Mouse (Mus musculus): ENCODE measurements around the gene Fam213a.
"Not testable (repeated sequence)": the region's sequence is repeated elsewhere in the genome, so short reads cannot be mapped to it uniquely, and the experiment has no call there.

The Fam213a gene

GRCm38 (mm10) chr14:41013630-41014613 lies at the start of gene Fam213a:
Gene Fam213a (minus strand): TSS chr14:41013788.
- DNase-seq (ENCODE audit: low spot score in 2 of 2), result peak; percentile 85 to 88

GRCm38 (mm10) chr14:41053190-41053589 lies 39.6 kb upstream of the Fam213a start:
- not testable (repeated sequence) for DNase-seq (ENCODE audit: low spot score in 2 of 2)

- DNase-seq (ENCODE audit: low spot score in 2 of 2), result no peak
Measured at GRCm38 (mm10) chr14:41052481-41052880, 38.9 kb upstream of the Fam213a start.

GRCm38 (mm10) chr14:41050471-41050870 lies 36.9 kb upstream of the Fam213a start:
- DNase-seq (ENCODE audit: low spot score in 2 of 2), result no peak

- no peak for DNase-seq (ENCODE audit: low spot score in 2 of 2)
Measured at GRCm38 (mm10) chr14:41047402-41047801, 33.8 kb upstream of the Fam213a start.

- DNase-seq (ENCODE audit: low spot score in 2 of 2), result peak; percentile 17 to 29
Measured at GRCm38 (mm10) chr14:41035146-41035798, 21.7 kb upstream of the Fam213a start.

GRCm38 (mm10) chr14:41033135-41034110 lies 19.8 kb upstream of the Fam213a start:
- peak; percentile 40 to 64 for DNase-seq (ENCODE audit: low spot score in 2 of 2)

GRCm38 (mm10) chr14:41030989-41031513 lies 17.5 kb upstream of the Fam213a start:
- DNase-seq (ENCODE audit: low spot score in 2 of 2), result no peak

GRCm38 (mm10) chr14:41029303-41029702 lies 15.7 kb upstream of the Fam213a start:
- DNase-seq (ENCODE audit: low spot score in 2 of 2), result no peak

GRCm38 (mm10) chr14:41025594-41026284 lies 12.2 kb upstream of the Fam213a start:
- DNase-seq (ENCODE audit: low spot score in 2 of 2), result no peak

GRCm38 (mm10) chr14:41025087-41025486 lies 11.5 kb upstream of the Fam213a start:
- no peak for DNase-seq (ENCODE audit: low spot score in 2 of 2)

GRCm38 (mm10) chr14:41021246-41021645 lies 7.7 kb upstream of the Fam213a start:
- no peak for DNase-seq (ENCODE audit: low spot score in 2 of 2)

GRCm38 (mm10) chr14:41017460-41017859 lies 3.9 kb upstream of the Fam213a start:
- no peak for DNase-seq (ENCODE audit: low spot score in 2 of 2)

GRCm38 (mm10) chr14:41014701-41015240 lies 1.2 kb upstream of the Fam213a start:
- no peak for DNase-seq (ENCODE audit: low spot score in 2 of 2)

- no peak for DNase-seq (ENCODE audit: low spot score in 2 of 2)
Measured at GRCm38 (mm10) chr14:41013143-41013542, 445 bp downstream of the Fam213a start.

- DNase-seq (ENCODE audit: low spot score in 2 of 2), result no peak
Measured at GRCm38 (mm10) chr14:41011916-41012315, 1.7 kb downstream of the Fam213a start.

GRCm38 (mm10) chr14:41008138-41008537 lies 5.5 kb downstream of the Fam213a start:
- DNase-seq (ENCODE audit: low spot score in 2 of 2), result no peak

GRCm38 (mm10) chr14:41007641-41008040 lies 5.9 kb downstream of the Fam213a start:
- no peak for DNase-seq (ENCODE audit: low spot score in 2 of 2)

GRCm38 (mm10) chr14:41006899-41007298 lies 6.7 kb downstream of the Fam213a start:
- no peak for DNase-seq (ENCODE audit: low spot score in 2 of 2)

GRCm38 (mm10) chr14:41006263-41006662 lies 7.3 kb downstream of the Fam213a start:
- DNase-seq (ENCODE audit: low spot score in 2 of 2), result no peak

Measured in heart, adult 9 months (tissue).